Mouse (Mus musculus) adrenal gland, postnatal 4 days (tissue): ENCODE data around the gene Olfr309. TPM values are rescaled to one million over a fixed set of nuclear protein-coding genes. Genes with fewer than 3 reads are reported as not detected.
"Not testable (repeated sequence)": the region's sequence is repeated elsewhere in the genome, so short reads cannot be mapped to it uniquely, and the experiment has no call there.

Experiments
- DNase-seq, 2 experiments: peaks; one replicate each; pipeline ENCODE4 v3.0.0; 2021 to 2022; ENCODE audit warnings: low spot score in 2 of 2, mixed read lengths in 2 of 2
- long read RNA-seq, 2 experiments: library from polyadenylated mRNA; stranded (forward); transcript quantifications; one replicate each; pipeline ENCODE4 v2.0.0; 2021
- microRNA-seq: library from miRNA; unstranded; fragments of <30 nt; microRNA quantifications from one replicate; pipeline ENCODE4 v1.2.0, GENCODE M21; 2021
- total RNA-seq, 2 experiments: library from RNA; stranded (reverse); gene quantifications; 2 replicates each; pipeline ENCODE4 v1.2.3; 2021

Olfr309 gene
- not detected for total RNA-seq
- long read RNA-seq, experiment 1, result 0 reads
- long read RNA-seq, experiment 2, result 0 reads

DNA sequence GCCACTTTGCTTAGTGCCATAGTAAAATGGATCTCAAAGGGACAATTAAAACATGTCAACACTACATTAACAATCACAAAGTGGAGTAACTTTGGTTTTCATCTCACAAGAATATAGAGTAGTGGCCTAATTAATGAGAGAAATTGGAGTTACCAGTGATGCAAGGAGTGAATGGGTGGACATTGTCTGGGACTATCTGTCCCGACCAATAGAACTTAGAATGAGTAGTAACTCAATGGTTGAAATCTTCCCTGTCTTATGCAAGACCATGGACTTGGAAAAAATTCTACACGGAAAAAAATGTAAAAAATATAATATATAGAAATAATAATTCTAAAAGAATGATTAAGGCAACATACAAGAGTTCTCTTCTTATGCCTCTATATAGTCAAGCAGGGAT lies at the start of gene Olfr309:
Gene Olfr309 (minus strand): TSS at position 101 of the 400 bp plus-strand sequence.
- DNase-seq, result no peak

DNA sequence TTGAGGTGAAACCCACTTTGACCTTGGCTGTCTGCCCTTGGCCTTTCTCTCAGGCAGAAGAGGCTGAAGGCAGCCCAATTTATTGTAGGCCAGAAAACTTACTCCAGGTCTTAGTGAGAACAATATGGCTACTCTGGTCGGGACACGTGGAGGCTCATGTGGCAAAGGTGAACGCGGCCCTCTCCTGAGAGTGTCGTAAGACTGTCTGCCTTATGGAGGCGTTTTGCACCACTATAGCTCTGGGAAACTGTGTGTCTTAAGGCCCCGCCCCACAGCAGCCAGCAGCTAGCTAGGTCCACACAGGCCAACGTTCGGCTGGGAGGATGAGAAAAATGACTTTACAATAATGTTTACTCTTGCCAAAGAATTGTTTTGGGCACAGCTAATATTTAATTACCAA lies 32.8 kb upstream of the Olfr309 start:
- not testable (repeated sequence) for DNase-seq

DNA sequence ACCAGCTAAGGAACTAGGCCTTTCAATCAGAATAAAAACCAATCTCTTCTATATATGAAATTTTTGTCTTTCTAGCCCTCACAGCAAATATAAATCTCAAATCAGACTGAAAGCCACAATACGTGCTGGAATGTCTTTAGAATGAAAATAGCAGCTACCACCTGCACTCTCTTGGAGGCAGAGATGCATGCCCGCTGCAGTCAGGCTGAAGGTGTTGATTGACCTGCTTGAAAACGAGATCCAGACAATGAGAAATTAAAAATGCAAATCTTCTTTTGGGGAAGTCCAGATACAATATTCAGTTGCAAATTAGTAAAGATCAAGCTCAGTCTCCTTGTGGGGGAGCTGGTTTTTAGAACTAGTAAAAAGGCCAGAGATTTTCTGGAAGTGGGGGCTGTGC lies 30.7 kb upstream of the Olfr309 start:
- DNase-seq, result no peak

DNA sequence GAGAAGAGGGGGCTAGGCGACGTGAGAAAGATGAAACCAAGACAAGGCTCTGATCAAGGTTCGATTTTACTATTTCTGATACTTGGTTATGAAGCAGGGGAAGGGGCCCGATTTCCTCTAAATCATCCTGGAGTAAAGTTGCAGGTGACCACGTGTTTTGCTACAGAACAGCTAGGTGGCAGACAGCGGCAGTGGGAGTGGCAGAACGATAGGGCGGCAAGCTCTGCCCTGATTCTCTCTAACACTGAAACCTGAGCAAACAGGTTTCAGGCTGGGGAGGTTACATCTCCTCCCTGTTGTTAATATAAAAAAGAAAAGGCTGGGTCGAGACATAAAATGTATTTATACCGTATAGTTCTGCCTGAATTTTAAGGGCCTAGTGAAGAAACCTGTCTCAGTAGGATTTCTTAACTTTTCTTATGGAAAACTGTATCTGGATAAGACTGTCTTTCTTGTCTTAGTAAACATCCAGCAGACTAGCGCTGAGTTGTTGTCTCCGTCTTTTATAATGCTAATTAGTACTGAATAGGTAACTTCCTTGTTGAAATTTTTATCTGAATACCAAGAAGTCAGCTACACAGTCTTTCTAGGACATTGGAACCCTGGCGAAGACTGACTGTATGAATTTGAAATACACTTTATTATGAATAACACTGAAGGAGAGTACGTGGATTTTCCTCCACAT lies 29.5 kb upstream of the Olfr309 start:
- no peak for DNase-seq

DNA sequence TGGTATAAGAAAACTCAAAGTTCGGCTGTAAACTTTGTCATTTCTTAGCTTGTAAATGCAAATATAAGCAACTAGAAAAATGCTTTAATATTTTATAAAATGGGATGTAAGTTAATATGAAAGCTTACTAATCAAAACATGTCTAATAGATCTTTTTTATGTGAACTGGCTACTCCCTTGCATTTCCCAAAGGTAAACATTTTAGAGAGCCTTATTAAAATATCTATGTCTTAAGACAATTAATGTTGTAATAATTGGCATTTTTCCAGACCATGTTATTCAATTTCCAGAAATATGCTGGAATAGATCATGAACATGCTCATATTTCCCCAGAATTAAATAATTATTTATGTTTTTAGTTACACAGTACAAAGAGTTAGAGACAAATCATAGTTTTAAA lies 24.0 kb upstream of the Olfr309 start, which contains the start of gene Olfr307:
Gene Olfr307 (minus strand): TSS at position 101 of the 400 bp plus-strand sequence.
- DNase-seq, result no peak

DNA sequence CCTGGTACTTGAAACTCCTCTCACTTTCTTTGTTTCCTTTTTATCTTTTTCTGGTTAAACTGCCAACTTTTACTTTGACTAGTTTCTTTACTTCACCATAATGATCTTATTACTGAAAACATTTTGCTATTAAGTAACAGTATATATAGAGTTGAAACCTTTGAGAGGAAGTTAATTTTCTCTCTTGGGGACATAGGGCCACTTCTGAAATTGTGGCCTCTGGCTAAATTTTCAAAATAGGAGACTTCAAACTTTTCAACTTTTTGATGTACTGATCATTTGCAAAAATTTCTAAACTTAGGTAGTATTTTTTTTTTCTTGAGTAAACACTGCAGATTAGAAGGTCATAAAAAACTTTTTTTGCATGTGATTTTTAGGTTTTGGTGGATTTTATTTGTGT lies 12.0 kb upstream of the Olfr309 start, which contains the start of gene Olfr308:
Gene Olfr308 (minus strand): TSS at position 101 of the 400 bp plus-strand sequence.
- DNase-seq, result no peak

DNA sequence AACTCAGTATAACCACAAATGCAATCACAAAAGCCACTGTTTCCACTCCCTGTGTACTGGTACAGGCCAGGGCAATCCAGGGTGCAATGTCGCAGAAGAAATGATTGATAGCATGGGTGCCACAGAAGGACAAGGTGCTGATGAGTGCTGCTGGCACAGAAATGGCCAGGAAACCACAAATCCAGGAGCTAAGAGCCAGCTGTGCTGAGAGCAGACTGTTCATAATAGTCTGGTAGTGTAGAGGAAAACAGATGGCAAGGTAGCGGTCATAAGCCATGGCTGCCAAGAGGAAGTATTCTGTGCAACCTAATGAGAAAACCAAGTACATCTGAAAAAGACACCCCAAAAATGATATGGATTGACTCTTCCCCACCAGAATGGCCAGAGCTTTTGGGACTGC lies 7.8 kb upstream of the Olfr309 start:
- DNase-seq, result no peak

DNA sequence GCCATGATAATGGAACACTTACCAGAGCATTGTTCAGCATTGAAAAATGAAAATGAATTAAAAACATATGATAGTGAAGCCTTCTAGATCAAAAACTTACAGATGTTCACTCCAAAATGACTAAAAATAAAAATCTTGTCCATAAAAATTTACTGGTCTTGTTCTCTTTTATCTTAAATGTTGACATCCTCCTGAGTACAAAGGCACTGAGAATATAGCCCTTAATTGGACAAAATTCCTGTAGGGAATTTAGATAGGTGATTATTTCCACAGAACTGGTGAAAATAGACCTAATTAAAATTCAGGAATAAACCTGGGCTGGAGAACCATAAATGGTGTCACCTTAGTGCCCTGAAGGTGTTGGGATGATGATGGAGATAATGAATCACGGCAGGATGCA lies 36.4 kb downstream of the Olfr309 start, which contains the start of gene Olfr310:
Gene Olfr310 (minus strand): TSS at position 101 of the 400 bp plus-strand sequence.
- no peak for DNase-seq

Small RNAs within 50 kb of the gene (microRNA-seq; reads per million reads assigned to microRNA genes)
- gene Gm23192, result not detected

Other genes starting within 250 kb of the Olfr309 start
- gene Vmn2r75, start 141.9 kb downstream of the Olfr309 start, total RNA-seq, result not detected
- gene Vmn2r76, start 67.4 kb downstream of the Olfr309 start, total RNA-seq, result not detected
- gene Olfr310, start 36.5 kb downstream of the Olfr309 start, total RNA-seq, result not detected
- gene Olfr308, start 11.9 kb upstream of the Olfr309 start, total RNA-seq, result not detected
- not detected for gene Olfr307, start 23.9 kb upstream of the Olfr309 start, total RNA-seq
- gene Olfr305, start 53.2 kb upstream of the Olfr309 start, total RNA-seq, result not detected
- gene Olfr304, start 73.0 kb upstream of the Olfr309 start, total RNA-seq, result not detected
- not detected for gene Olfr303, start 84.1 kb upstream of the Olfr309 start, total RNA-seq
- gene Olfr301, start 90.1 kb upstream of the Olfr309 start, total RNA-seq, result not detected
- not detected for gene Olfr299, start 146.2 kb upstream of the Olfr309 start, total RNA-seq
- gene Olfr298, start 178.8 kb upstream of the Olfr309 start, total RNA-seq, result not detected
- not detected for gene Olfr297, start 206.3 kb upstream of the Olfr309 start, total RNA-seq